Mouse (Mus musculus): ENCODE data around the gene Rln3. TPM values are rescaled to one million over a fixed set of nuclear protein-coding genes. Genes with fewer than 3 reads are reported as not detected.
A peak's percentile ranks its signal among the peaks of the same experiment; 100 is the strongest.

The Rln3 gene
- polyA plus RNA-seq, 1 experiment: not detected

DNA sequence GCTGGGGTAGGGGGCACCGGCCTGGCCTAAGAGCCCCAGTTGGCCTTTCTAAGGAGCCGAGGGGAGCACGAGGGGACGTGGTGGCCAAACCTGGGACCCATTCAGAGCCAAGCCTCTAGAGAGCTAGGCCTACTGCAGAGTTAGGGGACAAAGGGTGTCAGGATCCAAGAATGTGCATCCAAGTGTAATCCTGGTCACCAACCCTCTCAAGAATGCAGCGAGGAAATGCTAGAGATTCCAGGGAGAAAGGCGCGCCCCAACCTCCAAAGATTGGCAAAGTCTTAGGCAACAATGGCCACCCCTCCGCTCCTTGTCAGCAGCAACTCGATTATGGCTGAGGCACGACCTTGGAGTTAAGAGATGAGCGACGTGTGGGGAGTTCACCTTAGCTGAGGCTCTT, 23.2 kb downstream of the Rln3 start:
- no peak overlapping the region for H3K4me3 ChIP-seq (ENCODE audit: insufficient read depth, poor library complexity, severe bottlenecking)

DNA sequence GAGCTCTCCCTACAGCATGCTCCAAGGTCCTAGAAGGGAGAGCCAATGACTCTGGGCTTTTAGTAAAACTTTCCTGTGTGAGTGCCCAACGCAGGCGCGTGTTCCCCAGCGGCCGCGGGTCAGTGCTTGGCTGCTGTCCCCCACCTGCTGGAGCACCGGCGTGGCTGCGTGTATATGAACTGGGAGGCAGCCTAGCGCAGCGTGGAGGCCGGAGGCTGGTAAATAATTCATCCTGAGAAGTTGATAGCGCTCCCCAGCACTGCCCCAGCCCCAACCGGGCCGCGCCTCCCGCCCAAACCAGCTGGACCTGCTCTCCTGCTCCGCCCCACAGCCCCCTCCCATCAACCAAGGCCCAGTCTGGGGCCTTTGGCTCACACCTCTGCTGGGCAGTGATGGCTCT, 23.7 kb downstream of the Rln3 start, which contains the start of gene Palm3:
TSS of gene Palm3 (plus strand) at position 376 of the 400 bp plus-strand sequence.
- Histone ChIP-seq H3K4me3 (ENCODE audit: insufficient read depth, poor library complexity, severe bottlenecking) (no peak within 1 kb of the TSS), H3K79me3 (ENCODE audit: low read depth) (no peaks in the 10 kb centered on the region), H3K27me3 (ENCODE audit: control insufficient read depth, insufficient read depth, insufficient read length) (no peaks in the 10 kb centered on the region), H3K79me2 (ENCODE audit: control insufficient read depth, insufficient read depth) (no peaks in the 10 kb centered on the region), H3ac (ENCODE audit: control insufficient read depth, insufficient read length, low read depth) (peak within 1 kb of the TSS; percentile 6), H3K36me3 (ENCODE audit: control insufficient read depth, insufficient read depth) (no peaks in the 10 kb centered on the region)
- TF ChIP-seq USF1 (IDR thresholded peaks at IDR 0.05; ENCODE audit: low read depth) (no peak), FOSL1 (IDR thresholded peaks at IDR 0.05; ENCODE audit: insufficient read depth, low read length, poor library complexity, severe bottlenecking) (no peak), CTCF (IDR thresholded peaks at IDR 0.05; ENCODE audit: control insufficient read depth, insufficient read depth, insufficient read length) (no peak), MYOG (IDR thresholded peaks at IDR 0.05; ENCODE audit: control insufficient read depth, extremely low read depth, insufficient read length) (no peak), MYOD1 (IDR thresholded peaks at IDR 0.05; ENCODE audit: control insufficient read depth, insufficient read length, low read depth) (no peak), MAX (IDR thresholded peaks at IDR 0.05) (no peak), CEBPB (IDR thresholded peaks at IDR 0.05; ENCODE audit: low read depth) (no peak)

More for the DNA sequence above, 23.2 kb downstream of the Rln3 start:
- Histone ChIP-seq H3K36me3 (ENCODE audit: control insufficient read depth, insufficient read depth) (no peaks in the 10 kb centered on the region), H3ac (ENCODE audit: control insufficient read depth, insufficient read length, low read depth) (no peak overlapping the region), H3K79me3 (ENCODE audit: low read depth) (no peaks in the 10 kb centered on the region), H3K79me2 (ENCODE audit: control insufficient read depth, insufficient read depth) (no peaks in the 10 kb centered on the region), H3K27me3 (ENCODE audit: control insufficient read depth, insufficient read depth, insufficient read length) (no peaks in the 10 kb centered on the region)
- TF ChIP-seq FOSL1 (IDR thresholded peaks at IDR 0.05; ENCODE audit: insufficient read depth, low read length, poor library complexity, severe bottlenecking): no peak
- no peak for TF ChIP-seq MAX (IDR thresholded peaks at IDR 0.05)
- TF ChIP-seq MYOD1 (IDR thresholded peaks at IDR 0.05; ENCODE audit: control insufficient read depth, insufficient read length, low read depth): no peak
- TF ChIP-seq MYOG (IDR thresholded peaks at IDR 0.05; ENCODE audit: control insufficient read depth, extremely low read depth, insufficient read length): no peak

DNA sequence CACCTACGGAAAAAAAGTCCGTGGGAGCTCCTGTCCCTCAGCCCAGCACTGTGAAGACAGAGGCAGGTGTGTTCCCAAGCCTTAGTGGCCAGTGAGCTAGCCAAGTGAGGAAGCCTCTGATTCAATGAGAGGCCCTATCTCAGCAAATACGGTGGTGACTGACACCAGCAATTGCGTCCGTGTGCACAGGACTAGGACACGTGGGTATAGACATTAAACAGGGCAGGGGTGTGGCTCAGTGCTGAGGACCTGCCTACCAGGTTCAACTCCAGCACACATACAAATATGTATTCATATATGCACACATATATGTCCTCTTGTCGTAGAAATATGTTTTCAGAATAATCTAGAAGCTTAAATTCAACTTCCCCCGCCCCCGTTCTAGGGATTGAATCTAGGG, 25.1 kb downstream of the Rln3 start:
- Histone ChIP-seq H3K79me2 (ENCODE audit: control insufficient read depth, insufficient read depth) (no peaks in the 10 kb centered on the region), H3K27me3 (ENCODE audit: control insufficient read depth, insufficient read depth, insufficient read length) (no peaks in the 10 kb centered on the region), H3K36me3 (ENCODE audit: control insufficient read depth, insufficient read depth) (no peaks in the 10 kb centered on the region), H3K4me3 (ENCODE audit: insufficient read depth, poor library complexity, severe bottlenecking) (no peak overlapping the region), H3ac (ENCODE audit: control insufficient read depth, insufficient read length, low read depth) (no peak overlapping the region), H3K79me3 (ENCODE audit: low read depth) (no peaks in the 10 kb centered on the region)
- TF ChIP-seq MYOD1 (IDR thresholded peaks at IDR 0.05; ENCODE audit: control insufficient read depth, insufficient read length, low read depth): no peak
- no peak for TF ChIP-seq USF1 (IDR thresholded peaks at IDR 0.05; ENCODE audit: low read depth)
- no peak for TF ChIP-seq MYOG (IDR thresholded peaks at IDR 0.05; ENCODE audit: control insufficient read depth, extremely low read depth, insufficient read length)
- TF ChIP-seq MAX (IDR thresholded peaks at IDR 0.05): no peak
- TF ChIP-seq CTCF (IDR thresholded peaks at IDR 0.05; ENCODE audit: control insufficient read depth, insufficient read depth, insufficient read length): no peak
- TF ChIP-seq FOSL1 (IDR thresholded peaks at IDR 0.05; ENCODE audit: insufficient read depth, low read length, poor library complexity, severe bottlenecking): no peak
- TF ChIP-seq CEBPB (IDR thresholded peaks at IDR 0.05; ENCODE audit: low read depth): no peak

DNA sequence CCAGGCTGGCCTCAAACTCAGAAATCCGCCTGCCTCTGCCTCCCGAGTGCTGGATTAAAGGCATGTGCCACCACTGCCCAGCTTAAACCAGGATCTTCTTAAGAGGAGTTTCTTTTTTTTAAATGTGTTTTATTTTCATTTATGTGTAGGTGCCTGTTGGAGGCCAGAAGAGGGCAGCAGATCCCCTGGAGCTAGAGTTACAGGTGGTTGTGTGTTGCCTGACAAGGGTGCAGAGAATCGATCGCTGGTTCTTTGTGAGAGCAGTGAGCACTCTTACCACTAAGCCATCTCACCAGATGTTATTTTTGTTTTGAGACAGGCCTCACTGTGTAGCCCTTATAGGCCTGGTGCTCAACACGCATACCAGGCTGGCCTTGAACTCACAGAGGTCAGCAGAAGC, 29.0 kb downstream of the Rln3 start:
- no peaks in the 10 kb centered on the region for H3K36me3 ChIP-seq (ENCODE audit: control insufficient read depth, insufficient read depth)
- no peak overlapping the region for H3K4me3 ChIP-seq (ENCODE audit: insufficient read depth, poor library complexity, severe bottlenecking)
- no peaks in the 10 kb centered on the region for H3K79me3 ChIP-seq (ENCODE audit: low read depth)
- H3K27me3 ChIP-seq (ENCODE audit: control insufficient read depth, insufficient read depth, insufficient read length): peaks cover 3% of the 10 kb centered on the region
- no peak overlapping the region for H3ac ChIP-seq (ENCODE audit: control insufficient read depth, insufficient read length, low read depth)
- no peaks in the 10 kb centered on the region for H3K79me2 ChIP-seq (ENCODE audit: control insufficient read depth, insufficient read depth)
- TF ChIP-seq CEBPB (IDR thresholded peaks at IDR 0.05; ENCODE audit: low read depth) (no peak), FOSL1 (IDR thresholded peaks at IDR 0.05; ENCODE audit: insufficient read depth, low read length, poor library complexity, severe bottlenecking) (no peak), CTCF (IDR thresholded peaks at IDR 0.05; ENCODE audit: control insufficient read depth, insufficient read depth, insufficient read length) (no peak), MAX (IDR thresholded peaks at IDR 0.05) (no peak), MYOG (IDR thresholded peaks at IDR 0.05; ENCODE audit: control insufficient read depth, extremely low read depth, insufficient read length) (no peak), USF1 (IDR thresholded peaks at IDR 0.05; ENCODE audit: low read depth) (no peak), MYOD1 (IDR thresholded peaks at IDR 0.05; ENCODE audit: control insufficient read depth, insufficient read length, low read depth) (no peak)

DNA sequence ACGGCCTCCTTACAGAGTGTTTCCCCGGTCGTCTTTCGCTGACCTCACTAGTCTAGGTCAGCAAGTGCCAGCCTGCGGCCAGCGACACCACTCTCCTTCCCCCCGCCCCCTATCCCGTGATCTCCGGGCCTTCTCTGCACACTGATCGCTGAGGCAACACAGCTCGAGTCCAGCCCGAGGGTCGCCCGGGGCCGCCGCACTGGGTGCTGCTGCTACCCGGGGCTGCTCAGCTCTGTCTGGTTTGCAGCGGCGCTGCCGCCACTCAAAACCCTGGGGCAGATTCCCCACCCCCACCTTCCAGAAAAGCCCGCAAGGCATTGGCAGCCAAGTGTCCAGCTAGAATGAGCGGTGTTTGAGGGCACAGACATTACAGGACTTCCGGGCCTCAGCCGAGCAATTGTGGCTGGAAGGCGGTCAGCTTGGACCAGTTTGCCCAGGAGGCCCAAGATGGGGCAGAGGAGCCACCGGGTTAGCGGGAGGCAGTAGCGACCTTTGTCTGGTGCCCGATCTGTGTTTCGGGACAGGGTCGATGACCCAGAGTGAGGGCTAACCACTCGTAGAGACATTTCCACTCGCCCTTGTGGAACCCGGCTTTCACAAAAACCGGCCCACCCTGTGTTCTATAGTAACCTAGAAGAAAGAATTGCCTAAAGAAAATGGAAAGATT, 32.2 kb downstream of the Rln3 start:
- TF ChIP-seq MAX (IDR thresholded peaks at IDR 0.05) (no peak), CEBPB (IDR thresholded peaks at IDR 0.05; ENCODE audit: low read depth) (no peak), FOSL1 (IDR thresholded peaks at IDR 0.05; ENCODE audit: insufficient read depth, low read length, poor library complexity, severe bottlenecking) (no peak), USF1 (IDR thresholded peaks at IDR 0.05; ENCODE audit: low read depth) (no peak), CTCF (IDR thresholded peaks at IDR 0.05; ENCODE audit: control insufficient read depth, insufficient read depth, insufficient read length) (no peak), MYOG (IDR thresholded peaks at IDR 0.05; ENCODE audit: control insufficient read depth, extremely low read depth, insufficient read length) (no peak)
- no peak overlapping the region for H3K4me3 ChIP-seq (ENCODE audit: insufficient read depth, poor library complexity, severe bottlenecking)
- no peaks in the 10 kb centered on the region for H3K79me2 ChIP-seq (ENCODE audit: control insufficient read depth, insufficient read depth)
- H3K36me3 ChIP-seq (ENCODE audit: control insufficient read depth, insufficient read depth): no peaks in the 10 kb centered on the region
- peaks cover 3% of the 10 kb centered on the region for H3K27me3 ChIP-seq (ENCODE audit: control insufficient read depth, insufficient read depth, insufficient read length)
- no peaks in the 10 kb centered on the region for H3K79me3 ChIP-seq (ENCODE audit: low read depth)
- no peak overlapping the region for H3ac ChIP-seq (ENCODE audit: control insufficient read depth, insufficient read length, low read depth)

Data from C2C12 (cell line).